In genomic region chr9:121823051-121823450, GRCm38 (mm10) we compare ENCODE assay signal across 12 mouse cellular contexts. TPM values are rescaled to one million over a fixed set of nuclear protein-coding genes. Genes with fewer than 3 reads are reported as not detected.
A peak's percentile ranks its signal among the peaks of the same experiment; 100 is the strongest.
DNase-seq lines count a peak whose midpoint lies in the region; ATAC-seq and TF ChIP-seq lines count a peak whose summit lies in the region.
"Had no signal": no experiment of that assay in that cellular context is flagged by ENCODE, and none has a peak within 500 bp of the region (broad histone marks: within the 10 kb centered on the region; RNA-seq: fewer than 3 reads in every experiment).

No protein-coding gene starts in this region.

- no peaks in the 10 kb centered on the region for H3K4me1 ChIP-seq in lung, embryonic 14.5 days (ENCODE audit: insufficient read depth)
- peaks cover 4% of the 10 kb centered on the region; the same call in 1 of the 2 replicates for H3K4me1 ChIP-seq in lung, adult 2 months (ENCODE audit: control insufficient read depth, insufficient read depth, low read length)
- peaks cover 29% of the 10 kb centered on the region for H3K4me1 ChIP-seq in hindbrain, embryonic 13.5 days (replicated peaks)

- no peaks in the 10 kb centered on the region for H3K9me3 ChIP-seq in lung, embryonic 14.5 days (ENCODE audit: low read depth, low read length)
- H3K9me3 ChIP-seq in hindbrain, embryonic 13.5 days = no peaks in the 10 kb centered on the region

- H3K4me2 ChIP-seq in lung, embryonic 14.5 days = no peak overlapping the region
- H3K4me2 ChIP-seq in hindbrain, embryonic 13.5 days = no peak overlapping the region
- H3K4me2 ChIP-seq: liver, embryonic 11.5 days had no signal

- no peak for TF ChIP-seq CTCF in lung, embryonic 14.5 days (IDR thresholded peaks at IDR 0.05; ENCODE audit: low read depth)
- no peak for TF ChIP-seq CTCF in lung, adult 2 months (IDR thresholded peaks at IDR 0.05; ENCODE audit: insufficient read depth, low read length)

- H3K4me3 ChIP-seq in lung, embryonic 14.5 days (ENCODE audit: low read depth, low read length) = no peak overlapping the region
- no peak overlapping the region for H3K4me3 ChIP-seq in lung, adult 2 months (replicated peaks; ENCODE audit: extremely low read depth, low read depth, low read length)
- no peak overlapping the region for H3K4me3 ChIP-seq in hindbrain, embryonic 13.5 days

- no peak overlapping the region for H3K9ac ChIP-seq in lung, embryonic 14.5 days
- H3K9ac ChIP-seq in hindbrain, embryonic 13.5 days = no peak overlapping the region

- H3K27ac ChIP-seq in lung, embryonic 14.5 days (ENCODE audit: low read depth) = 0 out of 2 replicates have a peak overlapping the region, but pooled peaks have one; percentile 30
- peak overlapping the region; percentile 69 for H3K27ac ChIP-seq in hindbrain, embryonic 13.5 days

- ATAC-seq in frontal cortex, adult (ENCODE audit: low TSS enrichment) = 0 out of 2 replicates have a peak, but pooled peaks have one; percentile 31
- ATAC-seq in lung, embryonic 14.5 days (ENCODE audit: insufficient read depth) = no peak
- ATAC-seq in hindbrain, embryonic 13.5 days (ENCODE audit: low FRiP score) = peak; percentile 18; the same call in 1 of the 2 replicates
- ATAC-seq: activated CD4-positive, CD25-positive, alpha-beta regulatory T cell, adult 4 months; CD4-positive, CD25-positive, alpha-beta regulatory T cell, adult 4 months had no signal

- no peaks in the 10 kb centered on the region for H3K36me3 ChIP-seq in lung, embryonic 14.5 days (ENCODE audit: insufficient read depth)
- H3K36me3 ChIP-seq in hindbrain, embryonic 13.5 days = no peaks in the 10 kb centered on the region

- DNase-seq in frontal cortex, postnatal 25 days (ENCODE audit: low spot score in 2 of 2) = no peak
- no peak for DNase-seq in lung, embryonic 14.5 days
- no peak for DNase-seq in lung, adult 2 months
- peak; percentile 47 for DNase-seq in skeletal muscle tissue, adult 2 months (ENCODE audit: low read depth, low spot score)
- no peak for DNase-seq in adrenal gland, adult 8-10 months
- no peak for DNase-seq in urinary bladder, postnatal 25 days (ENCODE audit: low spot score)

- no peaks in the 10 kb centered on the region for H3K27me3 ChIP-seq in lung, embryonic 14.5 days (ENCODE audit: insufficient read depth, low read length)
- no peaks in the 10 kb centered on the region for H3K27me3 ChIP-seq in hindbrain, embryonic 13.5 days

- TF ChIP-seq POLR2A in lung, adult 2 months (IDR thresholded peaks at IDR 0.05; ENCODE audit: borderline replicate concordance, extremely low read depth, low read depth, low read length) = no peak

- WGBS in lung, embryonic 14.5 days = 81% methylated on average over 1 of the region's 1 CpGs
- 90% methylated on average over 1 of the region's 1 CpGs for WGBS in lung, adult 2 months
- 96% methylated on average over 1 of the region's 1 CpGs for WGBS in hindbrain, embryonic 13.5 days

RNA-seq across cellular contexts. Expression of gene Ccdc13, which starts 16.2 kb away (rescaled TPM):
- 0.39 and 0.78 TPM in 2 replicates for polyA plus RNA-seq in lung, embryonic 14.5 days (2014; fragmentation: Nextera tagmentation; extraction: Ambion mirVana)
- 4.2 and 5.1 TPM in 2 replicates for polyA plus RNA-seq in lung, adult 2 months (2012; rRNA removed)
- 3.2 and 3.7 TPM in 2 replicates for polyA plus RNA-seq in hindbrain, embryonic 13.5 days (2015; fragmentation: Nextera tagmentation; extraction: Ambion mirVana)
- total RNA-seq in adrenal gland, adult 8-10 months (2022) = 1 to 10 TPM in 3 of 4 experiments, under 1 TPM in 1; 0.73 to 2.2 (median 1.6) TPM
- polyA plus RNA-seq: activated CD4-positive, CD25-positive, alpha-beta regulatory T cell, adult 4 months; CD4-positive, CD25-positive, alpha-beta regulatory T cell, adult 4 months had no signal

RNA-seq across cellular contexts. Expression of gene Hhatl, which starts 30.7 kb away (rescaled TPM):
- 0.34 and 0.91 TPM in 2 replicates for polyA plus RNA-seq in lung, embryonic 14.5 days (2014; fragmentation: Nextera tagmentation; extraction: Ambion mirVana)
- 7.4 and 11.0 TPM in 2 replicates for polyA plus RNA-seq in lung, adult 2 months (2012; rRNA removed)
- polyA plus RNA-seq in hindbrain, embryonic 13.5 days (2015; fragmentation: Nextera tagmentation; extraction: Ambion mirVana) = not detected in 2 replicates
- under 1 TPM in 1 of 4 experiments, not detected in 3; 0.59 TPM for total RNA-seq in adrenal gland, adult 8-10 months (2022)
- polyA plus RNA-seq: activated CD4-positive, CD25-positive, alpha-beta regulatory T cell, adult 4 months; CD4-positive, CD25-positive, alpha-beta regulatory T cell, adult 4 months; embryonic facial prominence, embryonic 11.5 days; liver, embryonic 11.5 days had no signal

RNA-seq across cellular contexts. Expression of gene Higd1a, which starts 35.1 kb away (rescaled TPM):
- 163 and 169 TPM in 2 replicates for polyA plus RNA-seq in lung, embryonic 14.5 days (2014; fragmentation: Nextera tagmentation; extraction: Ambion mirVana)
- 11.6 and 24.4 TPM in 2 replicates for polyA plus RNA-seq in lung, adult 2 months (2012; rRNA removed)
- 144 and 145 TPM in 2 replicates for polyA plus RNA-seq in hindbrain, embryonic 13.5 days (2015; fragmentation: Nextera tagmentation; extraction: Ambion mirVana)
- total RNA-seq in adrenal gland, adult 8-10 months (2022) = 100 to 1,000 TPM in 1 of 4 experiments, 10 to 100 TPM in 3; 86.5 to 102 (median 87.4) TPM

RNA-seq across cellular contexts. Expression of gene Klhl40, which starts 45.6 kb away (rescaled TPM):
- 0.17 and 0.30 TPM in 2 replicates for polyA plus RNA-seq in lung, embryonic 14.5 days (2014; fragmentation: Nextera tagmentation; extraction: Ambion mirVana)
- polyA plus RNA-seq in lung, adult 2 months (2012; rRNA removed) = 0.49 and 4.4 TPM in 2 replicates
- polyA plus RNA-seq in hindbrain, embryonic 13.5 days (2015; fragmentation: Nextera tagmentation; extraction: Ambion mirVana) = 1.2 and 1.3 TPM in 2 replicates
- under 1 TPM in 1 of 4 experiments, not detected in 3; 0.15 TPM for total RNA-seq in adrenal gland, adult 8-10 months (2022)
- polyA plus RNA-seq: activated CD4-positive, CD25-positive, alpha-beta regulatory T cell, adult 4 months; CD4-positive, CD25-positive, alpha-beta regulatory T cell, adult 4 months; liver, embryonic 11.5 days had no signal
